Mouse (Mus musculus): ENCODE results near the gene Olfr1340.

- TF ChIP-seq POLR2A (IDR thresholded peaks at IDR 0.05; ENCODE audit: insufficient read depth, low read depth, low read length) (no peak), CTCF (IDR thresholded peaks at IDR 0.05) (no peak), EP300 (IDR thresholded peaks at IDR 0.05; ENCODE audit: insufficient read depth, low read depth, low read length) (no peak)
These were observed 11.9 kb upstream of the Olfr1340 start for GRCm38 (mm10) chr4:118708086-118708485.

Measured in heart, adult 2 months (tissue).